Mouse (Mus musculus) brain, embryonic 14.5 days (tissue): ENCODE measurements around the gene 1700029I15Rik.

ENCODE experiments used
- CTCF ChIP-seq: fragments of 200-500 bp; IDR thresholded peaks from 2 replicates; pipeline ENCODE4 v1.5.1; 2012; ENCODE audit warnings: inconsistent platforms, mild to moderate bottlenecking, moderate library complexity, borderline replicate concordance; ENCODE audit not compliant: insufficient read depth, insufficient read length; ENCODE audit errors: extremely low read depth
- POLR2A ChIP-seq: fragments of 200-500 bp; IDR thresholded peaks from 2 replicates; pipeline ENCODE4 v1.6.1; 2012; ENCODE audit warnings: mild to moderate bottlenecking, inconsistent platforms, borderline replicate concordance; ENCODE audit not compliant: poor library complexity, insufficient read depth, insufficient read length, severe bottlenecking; ENCODE audit errors: extremely low read depth

DNA sequence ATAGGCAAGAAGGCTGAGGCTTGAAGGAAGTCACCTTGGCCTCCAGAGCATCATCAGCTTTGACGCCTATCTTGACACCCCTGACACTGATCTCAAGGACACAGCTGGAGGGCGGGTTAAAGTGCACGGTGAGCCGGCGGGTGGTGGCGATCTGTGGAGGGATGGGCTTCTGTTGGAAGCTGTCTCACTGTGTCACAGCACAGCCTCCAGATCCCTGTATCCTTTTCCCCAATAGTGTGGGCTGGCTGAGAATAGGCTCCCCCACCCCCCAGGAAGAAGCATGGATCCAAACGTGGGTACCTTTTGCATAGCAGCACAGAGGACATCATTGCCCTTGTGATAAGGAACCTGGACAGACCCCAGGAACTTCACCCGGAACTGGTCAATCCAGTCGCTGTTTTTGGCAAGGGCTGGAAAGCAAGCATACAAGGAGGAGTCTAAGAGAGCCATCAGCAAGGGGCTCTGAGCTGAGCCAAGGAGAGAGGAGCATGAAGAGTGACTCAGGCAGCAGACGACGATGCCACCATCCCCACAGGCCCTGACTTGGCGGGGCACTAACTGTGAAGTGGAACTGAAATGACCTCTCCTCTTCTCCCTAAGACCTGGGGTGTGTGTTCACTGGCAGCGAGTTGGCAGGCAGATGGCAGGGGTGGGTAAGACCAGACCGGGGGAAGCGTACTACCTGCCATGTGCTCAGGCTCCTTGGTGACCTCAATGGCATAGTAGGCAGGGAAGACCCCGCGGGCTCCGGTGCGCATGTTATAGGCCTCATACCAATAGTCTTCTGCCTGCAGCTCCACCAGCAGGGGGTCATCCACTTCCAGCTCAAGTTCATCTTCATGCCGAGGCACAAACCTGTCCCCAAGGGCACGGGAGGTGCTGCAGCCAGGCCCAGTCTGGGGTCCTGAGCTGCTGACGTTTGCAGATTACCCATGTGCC is 3.0 kb downstream of the 1700029I15Rik start:
- TF ChIP-seq CTCF (no peak), POLR2A (no peak)
